Comparison of ENCODE assay signal across 17 mouse cellular contexts in the genomic region with DNA sequence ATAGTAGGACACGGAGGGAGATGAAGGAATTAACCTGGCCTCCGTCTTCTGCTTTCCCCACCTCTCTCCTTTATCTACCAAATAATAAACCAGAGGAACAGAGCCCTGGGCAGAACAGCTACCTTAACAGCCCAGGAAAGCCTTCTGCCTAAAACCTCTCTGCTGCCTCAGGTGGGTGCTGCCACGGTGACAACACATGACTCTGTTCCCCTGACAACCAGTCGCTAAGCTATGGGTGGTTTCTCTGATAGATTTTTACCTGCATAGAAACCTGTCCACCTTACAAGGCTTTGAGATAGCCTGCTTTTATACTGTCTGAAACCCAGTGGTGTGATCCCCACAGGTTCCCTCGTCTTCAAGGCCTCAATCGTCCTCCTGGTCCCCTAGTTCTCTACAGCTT.
"Had no signal": no experiment of that assay in that cellular context is flagged by ENCODE, and none has a peak within 500 bp of the region (broad histone marks: within the 10 kb centered on the region; RNA-seq: fewer than 3 reads in every experiment).

No protein-coding gene starts in this region.

- H3K4me1 ChIP-seq: midbrain, embryonic 10.5 days; midbrain, embryonic 13.5 days had no signal

- H3K36me3 ChIP-seq: midbrain, embryonic 10.5 days; midbrain, embryonic 13.5 days; neural tube, embryonic 13.5 days; neural tube, embryonic 15.5 days had no signal

- H3K4me3 ChIP-seq: midbrain, embryonic 10.5 days; midbrain, embryonic 13.5 days; myocyte; neural tube, embryonic 13.5 days; neural tube, embryonic 15.5 days had no signal

- ATAC-seq: midbrain, embryonic 13.5 days had no signal

- H3K9ac ChIP-seq: liver, embryonic 14.5 days; lung, embryonic 14.5 days; midbrain, embryonic 13.5 days; neural tube, embryonic 13.5 days; neural tube, embryonic 15.5 days had no signal

- H3K4me2 ChIP-seq: lung, embryonic 14.5 days; midbrain, embryonic 13.5 days; neural tube, embryonic 13.5 days; neural tube, embryonic 15.5 days had no signal

- H3K27me3 ChIP-seq: midbrain, embryonic 13.5 days; neural tube, embryonic 13.5 days; neural tube, embryonic 15.5 days had no signal

- H3K9me3 ChIP-seq: midbrain, embryonic 10.5 days; neural tube, embryonic 13.5 days; neural tube, embryonic 15.5 days had no signal

- DNase-seq: lung, adult 18-20 months; lung, embryonic 14.5 days; lung, postnatal 10 days; lung, postnatal 4 days; retina, postnatal 1 day; right cerebral cortex, adult 18-20 months; right cerebral cortex, postnatal 25 days; spleen, adult 18-20 months; thymus, adult 18-20 months; thymus, postnatal 14 days; thymus, postnatal 36 days had no signal

- H3K27ac ChIP-seq: liver, embryonic 14.5 days; midbrain, embryonic 10.5 days; midbrain, embryonic 13.5 days; neural tube, embryonic 13.5 days; neural tube, embryonic 15.5 days had no signal
